Mouse (Mus musculus): ENCODE results near the gene Wbp11.

- TF ChIP-seq CTCF (IDR thresholded peaks at IDR 0.05; ENCODE audit: extremely low read depth, insufficient read length, insufficient replicate concordance, low read depth, low read length), result no peak
- no peak for TF ChIP-seq POLR2A (IDR thresholded peaks at IDR 0.05; ENCODE audit: low read depth, low read length)
Measured at GRCm38 (mm10) chr6:136820381-136820780, 7.7 kb downstream of the Wbp11 start.

Data from small intestine, adult 2 months (tissue).